Comparison of ENCODE assay signal across 8 mouse cellular contexts in the genomic region with DNA sequence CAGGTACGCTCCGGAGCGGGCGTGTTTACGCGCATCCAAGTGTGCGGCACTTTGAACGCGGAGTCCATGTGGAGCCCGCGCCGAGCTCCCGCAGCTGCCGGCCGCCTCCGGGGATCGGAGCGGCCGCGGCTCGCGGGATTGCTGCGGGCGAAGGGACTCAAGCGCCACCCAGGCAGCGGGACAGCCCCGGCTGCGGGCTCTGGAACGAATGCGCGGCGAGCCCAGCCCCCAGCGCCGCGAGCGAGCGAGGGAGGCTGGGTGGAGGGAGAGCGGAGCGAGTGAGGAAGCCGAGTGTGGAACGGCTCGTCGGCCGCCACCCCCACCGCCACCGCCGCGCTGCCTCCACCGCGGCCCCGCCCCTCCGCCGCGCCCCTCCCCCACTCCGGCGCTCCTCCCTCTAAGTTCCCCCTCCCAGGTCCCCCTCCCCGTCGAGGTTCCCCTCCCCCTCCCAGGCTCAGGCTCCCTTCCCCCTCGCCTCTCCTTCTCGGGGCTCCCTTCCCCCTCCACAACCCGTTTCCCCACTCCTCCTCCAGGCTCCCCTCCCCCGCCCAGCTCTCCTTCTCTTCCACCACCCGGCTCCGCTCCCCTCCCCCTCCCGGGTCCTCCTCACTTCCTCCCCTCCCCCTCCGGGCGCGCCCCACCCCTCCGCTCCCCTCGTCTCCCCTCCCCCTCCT. TPM values are rescaled to one million over a fixed set of nuclear protein-coding genes. Genes with fewer than 3 reads are reported as not detected.
DNase-seq lines count a peak whose midpoint lies in the region; ATAC-seq and TF ChIP-seq lines count a peak whose summit lies in the region.

No protein-coding gene starts in this region.

- H3K36me3 ChIP-seq in embryonic facial prominence, embryonic 15.5 days, result no peaks in the 10 kb centered on the region
- peaks cover 8% of the 10 kb centered on the region for H3K36me3 ChIP-seq in heart, embryonic 13.5 days
- peaks cover 7% of the 10 kb centered on the region; the same call in 1 of the 2 replicates for H3K36me3 ChIP-seq in liver, embryonic 12.5 days
- no peaks in the 10 kb centered on the region for H3K36me3 ChIP-seq in splenic B cell, adult 2 months (ENCODE audit: control insufficient read depth, insufficient read depth, low read length, poor library complexity, severe bottlenecking)

- peak; percentile 54; the same call in 1 of the 2 replicates for TF ChIP-seq POLR2A in bone marrow, adult 2 months (IDR thresholded peaks at IDR 0.05; ENCODE audit: borderline replicate concordance, control insufficient read depth, low read depth, low read length)

- H3K27ac ChIP-seq in bone marrow, adult 2 months (ENCODE audit: control insufficient read depth, insufficient read depth, low read depth, low read length, poor library complexity), result peak overlapping the region; percentile 97
- peak overlapping the region; percentile 99 for H3K27ac ChIP-seq in embryonic facial prominence, embryonic 15.5 days (replicated peaks)
- peak overlapping the region; percentile 99 for H3K27ac ChIP-seq in heart, embryonic 13.5 days (replicated peaks)
- H3K27ac ChIP-seq in liver, embryonic 12.5 days, result peak overlapping the region; percentile 93

- H3K4me3 ChIP-seq in bone marrow, adult 2 months (replicated peaks; ENCODE audit: control insufficient read depth, low read depth, low read length), result peak overlapping the region; percentile 95
- peak overlapping the region; percentile 90 for H3K4me3 ChIP-seq in embryonic facial prominence, embryonic 15.5 days (replicated peaks)
- peak overlapping the region; percentile 96 for H3K4me3 ChIP-seq in heart, embryonic 13.5 days
- peak overlapping the region; percentile 97 for H3K4me3 ChIP-seq in liver, embryonic 12.5 days

- H3K9ac ChIP-seq in embryonic facial prominence, embryonic 15.5 days, result peak overlapping the region; percentile 76
- peak overlapping the region; percentile 96 for H3K9ac ChIP-seq in heart, embryonic 13.5 days
- H3K9ac ChIP-seq in liver, embryonic 12.5 days, result peak overlapping the region; percentile 94

- H3K27me3 ChIP-seq in embryonic facial prominence, embryonic 15.5 days, result no peaks in the 10 kb centered on the region
- no peaks in the 10 kb centered on the region for H3K27me3 ChIP-seq in heart, embryonic 13.5 days (replicated peaks)
- no peaks in the 10 kb centered on the region; the same call in 1 of the 2 replicates for H3K27me3 ChIP-seq in liver, embryonic 12.5 days (replicated peaks)
- no peaks in the 10 kb centered on the region for H3K27me3 ChIP-seq in splenic B cell, adult 2 months (ENCODE audit: control insufficient read depth, insufficient read depth, low read length, poor library complexity, severe bottlenecking)

- peak; percentile 87 for ATAC-seq in embryonic facial prominence, embryonic 15.5 days (ENCODE audit: insufficient number of reproducible peaks, low FRiP score, low TSS enrichment, low read depth)
- ATAC-seq in heart, embryonic 13.5 days (ENCODE audit: extremely low read depth, insufficient number of reproducible peaks, low FRiP score, low TSS enrichment), result peak; percentile 70
- ATAC-seq in liver, embryonic 12.5 days, result peak; percentile 69

- peak; percentile 92 for DNase-seq in B cell, adult 2 months
- DNase-seq in kidney, postnatal 10 days, result peak; percentile 97
- DNase-seq in naive thymus-derived CD4-positive, alpha-beta T cell, adult 2 months (ENCODE audit: low read depth), result peak; percentile 95
- DNase-seq in splenic B cell, adult 2 months (ENCODE audit: low read depth, low spot score), result peak; percentile 96

- peak overlapping the region; percentile 72 for H3K4me2 ChIP-seq in embryonic facial prominence, embryonic 15.5 days (replicated peaks)
- H3K4me2 ChIP-seq in heart, embryonic 13.5 days, result peak overlapping the region; percentile 88
- H3K4me2 ChIP-seq in liver, embryonic 12.5 days, result peak overlapping the region; percentile 98

- H3K9me3 ChIP-seq in embryonic facial prominence, embryonic 15.5 days (replicated peaks), result no peaks in the 10 kb centered on the region
- no peaks in the 10 kb centered on the region for H3K9me3 ChIP-seq in heart, embryonic 13.5 days
- no peaks in the 10 kb centered on the region for H3K9me3 ChIP-seq in liver, embryonic 12.5 days (replicated peaks)

- TF ChIP-seq CTCF in bone marrow, adult 2 months (IDR thresholded peaks at IDR 0.05; ENCODE audit: control insufficient read depth, insufficient read depth, low read length), result no peak

- peaks cover 6% of the 10 kb centered on the region for H3K4me1 ChIP-seq in bone marrow, adult 2 months (ENCODE audit: control insufficient read depth, insufficient read depth, low read length)
- H3K4me1 ChIP-seq in embryonic facial prominence, embryonic 15.5 days, result peaks cover 16% of the 10 kb centered on the region
- H3K4me1 ChIP-seq in heart, embryonic 13.5 days, result peaks cover 36% of the 10 kb centered on the region
- H3K4me1 ChIP-seq in liver, embryonic 12.5 days, result peaks cover 47% of the 10 kb centered on the region

- 2% methylated on average over 55 of the region's 70 CpGs for WGBS in bone marrow, adult 2 months
- WGBS in embryonic facial prominence, embryonic 15.5 days, result 0% methylated on average over 45 of the region's 70 CpGs
- under 1% methylated on average over 33 of the region's 70 CpGs for WGBS in heart, embryonic 13.5 days
- WGBS in liver, embryonic 12.5 days (ENCODE audit: insufficient replicate concordance), result 1% methylated on average over 51 of the region's 70 CpGs

RNA-seq across cellular contexts. Expression of a gene that starts 0.4 kb away (rescaled TPM):
- 10.8 and 32.5 TPM in 2 replicates for polyA plus RNA-seq in bone marrow, adult 2 months (2011; ENCODE audit: insufficient read depth, insufficient read length, low replicate concordance, missing spikeins)
- polyA plus RNA-seq in embryonic facial prominence, embryonic 15.5 days (2015; fragmentation: Nextera tagmentation; extraction: Ambion mirVana), result 23.5 and 28.3 TPM in 2 replicates
- polyA plus RNA-seq in heart, embryonic 13.5 days (2015; fragmentation: Nextera tagmentation; extraction: Ambion mirVana), result 10.5 and 15.5 TPM in 2 replicates
- polyA plus RNA-seq in liver, embryonic 12.5 days (2016; fragmentation: Nextera tagmentation; extraction: Ambion mirVana), result 12.0 and 12.2 TPM in 2 replicates

Comparison
In these comparisons a context has a peak if more than half of its experiments do, and no peak if none do; other contexts are left out.
1. Peak in every context shown above with its lines: DNase-seq, ATAC-seq, H3K4me3 ChIP-seq and H3K27ac ChIP-seq.